Mouse (Mus musculus): ENCODE measurements around the gene Eml1.

Gene Eml1

GRCm38 (mm10) chr12:108511009-108511408 is 140.3 kb downstream of the Eml1 start:
- no peak for TF ChIP-seq GATA4 (IDR thresholded peaks at IDR 0.05; ENCODE audit: insufficient replicate concordance, low read length)

- TF ChIP-seq GATA4 (IDR thresholded peaks at IDR 0.05; ENCODE audit: insufficient replicate concordance, low read length) = no peak
Measured at GRCm38 (mm10) chr12:108515464-108515863, 144.7 kb downstream of the Eml1 start.

GRCm38 (mm10) chr12:108519374-108519773 is 148.6 kb downstream of the Eml1 start:
- TF ChIP-seq GATA4 (IDR thresholded peaks at IDR 0.05; ENCODE audit: insufficient replicate concordance, low read length) = no peak

- TF ChIP-seq GATA4 (IDR thresholded peaks at IDR 0.05; ENCODE audit: insufficient replicate concordance, low read length) = no peak
Measured at GRCm38 (mm10) chr12:108529214-108529613, 158.5 kb downstream of the Eml1 start.

GRCm38 (mm10) chr12:108534484-108534883 is 163.7 kb downstream of the Eml1 start:
- TF ChIP-seq GATA4 (IDR thresholded peaks at IDR 0.05; ENCODE audit: insufficient replicate concordance, low read length) = no peak

- no peak for TF ChIP-seq GATA4 (IDR thresholded peaks at IDR 0.05; ENCODE audit: insufficient replicate concordance, low read length)
Measured at GRCm38 (mm10) chr12:108536461-108536860, 165.7 kb downstream of the Eml1 start.

- no peak for TF ChIP-seq GATA4 (IDR thresholded peaks at IDR 0.05; ENCODE audit: insufficient replicate concordance, low read length)
Measured at GRCm38 (mm10) chr12:108541088-108541487, 170.3 kb downstream of the Eml1 start.

GRCm38 (mm10) chr12:108546508-108547153 is 175.9 kb downstream of the Eml1 start:
- no peak for TF ChIP-seq GATA4 (IDR thresholded peaks at IDR 0.05; ENCODE audit: insufficient replicate concordance, low read length)

- no peak for TF ChIP-seq GATA4 (IDR thresholded peaks at IDR 0.05; ENCODE audit: insufficient replicate concordance, low read length)
Measured at GRCm38 (mm10) chr12:108547251-108547875, 176.6 kb downstream of the Eml1 start.

- no peak for TF ChIP-seq GATA4 (IDR thresholded peaks at IDR 0.05; ENCODE audit: insufficient replicate concordance, low read length)
Measured at GRCm38 (mm10) chr12:108551731-108552130, 181.0 kb downstream of the Eml1 start.

GRCm38 (mm10) chr12:108553079-108553478 is 182.3 kb downstream of the Eml1 start:
- TF ChIP-seq GATA4 (IDR thresholded peaks at IDR 0.05; ENCODE audit: insufficient replicate concordance, low read length) = no peak

GRCm38 (mm10) chr12:108554120-108554841 is 183.5 kb downstream of the Eml1 start, which contains the start of gene Evl:
TSS of gene Evl (plus strand) at chr12:108554720.
- TF ChIP-seq GATA4 (IDR thresholded peaks at IDR 0.05; ENCODE audit: insufficient replicate concordance, low read length) = no peak

GRCm38 (mm10) chr12:108554861-108555556 is 184.3 kb downstream of the Eml1 start:
- no peak for TF ChIP-seq GATA4 (IDR thresholded peaks at IDR 0.05; ENCODE audit: insufficient replicate concordance, low read length)

GRCm38 (mm10) chr12:108558194-108558593 is 187.4 kb downstream of the Eml1 start:
- no peak for TF ChIP-seq GATA4 (IDR thresholded peaks at IDR 0.05; ENCODE audit: insufficient replicate concordance, low read length)

- no peak for TF ChIP-seq GATA4 (IDR thresholded peaks at IDR 0.05; ENCODE audit: insufficient replicate concordance, low read length)
Measured at GRCm38 (mm10) chr12:108563238-108563637, 192.5 kb downstream of the Eml1 start.

Data from liver, adult (tissue).